Mouse (Mus musculus): ENCODE data around the gene Flt3l.

DNA sequence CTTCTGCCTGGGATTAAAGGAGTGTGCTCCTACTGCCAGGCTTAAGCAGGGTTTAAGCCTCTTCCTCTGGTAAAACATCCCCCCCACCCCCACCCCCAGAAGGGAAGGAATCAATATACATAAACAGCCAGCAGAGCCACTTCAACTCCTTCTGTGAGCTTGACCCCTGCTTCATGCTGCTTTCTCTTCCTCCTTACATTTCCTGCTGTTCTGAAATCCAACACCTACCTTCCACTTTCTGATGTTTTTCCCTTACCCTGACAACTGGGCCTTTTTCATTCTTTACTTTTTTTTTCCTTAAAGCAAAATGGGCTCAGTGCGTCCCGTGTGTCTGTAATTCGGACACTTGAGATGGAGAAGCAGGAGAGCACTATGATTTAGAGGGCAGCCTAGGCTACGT, 14.1 kb upstream of the Flt3l start:
- no peak for TF ChIP-seq CTCF (IDR thresholded peaks at IDR 0.05; ENCODE audit: low read depth)
- no peak for TF ChIP-seq EP300 (optimal IDR thresholded peaks at IDR 0.05)

Data from stomach, postnatal 0 days (tissue).